Mouse (Mus musculus) liver, adult (tissue): ENCODE data around the gene Il21r.
A peak's percentile ranks its signal among the peaks of the same experiment; 100 is the strongest.

ENCODE experiments used
- GATA4 ChIP-seq: IDR thresholded peaks from 2 replicates; pipeline ENCODE4 v1.6.1; 2014; ENCODE audit warnings: mild to moderate bottlenecking, low read length; ENCODE audit not compliant: insufficient replicate concordance

Il21r gene

DNA sequence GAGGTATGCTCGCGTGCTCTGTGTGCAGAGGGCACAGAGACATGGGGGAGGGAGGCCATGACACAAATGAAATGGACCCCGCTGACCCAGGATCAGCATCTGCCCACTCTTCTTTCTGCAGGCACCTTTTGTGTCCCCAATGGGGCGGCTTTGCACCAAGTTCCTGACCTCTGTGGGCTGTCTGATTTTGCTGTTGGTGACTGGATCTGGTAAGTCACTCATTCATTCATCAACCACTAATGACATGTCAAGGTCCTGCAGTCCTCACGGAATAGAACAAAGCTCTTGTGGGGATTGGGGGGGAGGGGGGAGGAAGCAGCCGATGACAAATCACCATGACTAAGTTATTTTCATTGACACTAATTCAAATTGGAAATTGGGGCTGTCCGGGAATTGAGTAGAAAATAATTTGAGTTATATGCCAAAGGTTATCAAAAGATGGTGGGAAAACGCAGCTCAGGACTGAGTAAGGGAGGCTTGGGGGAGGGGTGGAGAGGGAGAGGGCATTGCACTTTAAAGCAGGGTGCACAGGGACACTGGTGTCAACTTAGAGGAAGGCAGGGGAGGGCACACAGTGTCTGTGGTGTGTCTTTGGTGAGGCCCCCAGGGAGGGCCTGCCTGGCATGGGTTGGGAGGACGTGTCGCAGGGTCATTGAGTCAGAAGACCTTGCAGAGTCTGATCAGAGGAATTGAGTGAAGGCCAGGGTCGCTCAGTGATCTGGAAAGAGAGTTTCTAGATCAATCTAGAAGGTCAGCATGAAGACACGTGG, 37.5 kb upstream of the Il21r start:
- no peak for TF ChIP-seq GATA4

DNA sequence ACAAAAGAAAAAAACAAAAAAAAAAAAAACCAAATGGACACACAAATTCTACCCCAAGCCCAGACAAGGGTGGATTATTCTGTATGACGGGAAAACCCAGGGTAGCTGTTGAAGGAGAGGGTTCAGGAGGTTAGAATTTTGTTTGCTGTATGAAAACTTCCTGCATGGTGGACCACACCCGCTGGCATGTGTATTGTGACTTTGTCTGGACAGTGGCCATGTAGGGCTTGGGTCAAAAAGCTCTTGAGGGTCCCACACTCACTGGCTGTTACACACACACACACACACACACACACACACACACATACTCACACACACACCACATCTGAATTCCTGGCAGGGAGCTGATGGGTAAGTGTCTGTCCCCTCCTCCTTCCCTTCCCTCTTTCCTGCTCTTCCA, 36.8 kb upstream of the Il21r start:
- no peak for TF ChIP-seq GATA4

DNA sequence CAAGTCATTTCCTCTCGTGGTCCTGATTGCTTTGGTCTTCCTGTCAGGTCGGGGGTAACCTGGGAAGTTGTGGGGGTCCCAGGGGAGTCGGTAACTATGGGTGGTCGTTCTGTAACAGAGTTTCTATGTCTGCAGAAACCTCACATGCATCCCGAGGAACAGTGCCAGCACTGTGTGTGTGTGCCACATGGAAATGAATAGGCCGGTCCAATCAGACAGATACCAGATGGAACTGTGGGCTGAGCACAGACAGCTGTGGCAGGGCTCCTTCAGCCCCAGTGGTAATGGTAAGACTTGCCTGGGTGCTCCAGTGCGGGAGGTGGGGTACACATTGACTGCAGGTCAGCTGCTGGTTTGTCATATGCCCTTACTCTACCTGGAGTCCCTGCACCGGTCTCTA, 34.3 kb upstream of the Il21r start:
- TF ChIP-seq GATA4, result no peak

DNA sequence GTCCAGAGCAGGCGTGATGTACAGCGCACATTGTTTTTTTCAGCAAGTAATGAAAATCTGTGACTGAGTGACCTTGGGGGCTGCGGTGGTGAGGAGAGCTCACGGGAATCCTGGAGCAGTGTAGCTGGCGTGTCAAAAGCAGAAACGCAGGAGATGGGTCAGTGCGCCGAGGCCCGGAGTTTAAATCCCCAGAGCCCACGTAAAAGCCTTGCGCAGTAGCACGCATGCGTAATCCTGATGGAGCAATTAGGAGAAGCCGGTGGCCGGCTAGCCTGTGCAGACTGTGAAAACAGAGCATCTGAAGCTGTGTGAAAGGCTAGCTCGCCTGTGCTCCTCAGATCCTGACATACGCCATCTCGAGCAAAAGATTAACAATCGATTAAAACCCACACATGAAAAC, 31.3 kb upstream of the Il21r start:
- no peak for TF ChIP-seq GATA4

DNA sequence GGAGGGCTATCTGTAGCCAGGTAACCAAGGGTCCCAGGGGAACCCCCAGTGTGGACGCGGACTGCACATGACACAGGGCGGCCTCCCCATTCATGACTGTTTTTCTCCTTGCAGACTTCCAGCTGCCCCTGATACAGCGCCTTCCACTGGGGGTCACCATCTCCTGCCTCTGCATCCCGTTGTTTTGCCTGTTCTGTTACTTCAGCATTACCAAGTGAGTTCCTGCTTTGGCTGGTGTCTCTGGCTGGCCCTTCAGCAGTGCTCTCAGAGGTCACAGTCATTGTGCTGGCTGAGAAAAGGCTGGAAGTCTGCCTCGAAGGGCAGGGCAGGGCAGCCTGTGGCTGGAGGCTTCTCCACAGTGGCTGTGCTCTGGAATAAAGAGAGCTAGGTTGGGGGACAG, 30.5 kb upstream of the Il21r start:
- peak; percentile 54; the same call in 1 of the 2 replicates for TF ChIP-seq GATA4

DNA sequence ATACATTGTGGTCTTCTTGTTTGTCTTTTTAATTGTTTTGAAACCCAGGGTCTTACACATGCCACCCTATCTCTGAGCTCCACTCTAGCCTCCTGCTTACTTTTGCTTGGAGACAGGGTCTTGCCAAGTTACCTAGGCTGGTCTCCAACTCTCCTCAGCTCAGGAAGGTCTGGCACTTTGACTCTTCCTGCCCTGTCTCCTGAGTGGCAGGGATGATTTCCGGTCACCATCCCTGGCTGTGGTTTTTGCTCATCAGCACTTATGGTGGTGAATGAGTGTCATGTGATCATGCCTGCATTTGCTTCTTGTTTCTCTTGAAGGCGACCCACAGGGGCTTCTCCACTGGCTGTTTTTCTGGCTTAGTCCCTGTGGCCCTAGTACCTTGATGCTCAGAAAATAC, 29.4 kb upstream of the Il21r start:
- TF ChIP-seq GATA4, result no peak

DNA sequence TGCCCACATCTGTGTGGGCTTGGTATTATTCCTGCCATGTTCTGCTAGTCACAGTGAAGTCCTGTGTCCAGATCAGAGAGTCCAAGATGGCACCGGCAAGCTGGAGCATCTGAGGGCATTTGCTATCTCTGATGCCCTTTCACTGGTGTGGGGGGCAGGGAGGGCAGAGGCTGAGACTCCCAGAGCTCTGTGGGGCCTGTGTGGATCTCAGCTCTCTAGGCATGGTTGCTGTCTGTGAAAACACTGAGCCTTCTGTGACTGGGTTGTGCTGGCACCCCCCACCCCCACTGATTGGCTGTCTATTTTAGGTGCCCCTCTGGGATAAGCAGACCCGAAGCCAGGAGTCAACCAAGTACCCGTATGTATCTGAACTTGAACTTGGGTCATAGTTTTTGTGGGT, 28.4 kb upstream of the Il21r start:
- TF ChIP-seq GATA4, result no peak

DNA sequence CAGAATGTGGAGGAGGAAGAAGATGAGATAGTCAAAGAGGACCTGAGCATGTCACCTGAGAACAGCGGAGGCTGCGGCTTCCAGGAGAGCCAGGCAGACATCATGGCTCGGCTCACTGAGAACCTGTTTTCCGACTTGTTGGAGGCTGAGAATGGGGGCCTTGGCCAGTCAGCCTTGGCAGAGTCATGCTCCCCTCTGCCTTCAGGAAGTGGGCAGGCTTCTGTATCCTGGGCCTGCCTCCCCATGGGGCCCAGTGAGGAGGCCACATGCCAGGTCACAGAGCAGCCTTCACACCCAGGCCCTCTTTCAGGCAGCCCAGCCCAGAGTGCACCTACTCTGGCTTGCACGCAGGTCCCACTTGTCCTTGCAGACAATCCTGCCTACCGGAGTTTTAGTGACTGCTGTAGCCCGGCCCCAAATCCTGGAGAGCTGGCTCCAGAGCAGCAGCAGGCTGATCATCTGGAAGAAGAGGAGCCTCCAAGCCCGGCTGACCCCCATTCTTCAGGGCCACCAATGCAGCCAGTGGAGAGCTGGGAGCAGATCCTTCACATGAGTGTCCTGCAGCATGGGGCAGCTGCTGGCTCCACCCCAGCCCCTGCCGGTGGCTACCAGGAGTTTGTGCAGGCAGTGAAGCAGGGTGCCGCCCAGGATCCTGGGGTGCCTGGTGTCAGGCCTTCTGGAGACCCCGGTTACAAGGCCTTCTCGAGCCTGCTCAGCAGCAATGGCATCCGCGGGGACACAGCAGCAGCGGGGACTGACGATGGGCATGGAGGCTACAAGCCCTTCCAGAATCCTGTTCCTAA, 27.3 kb upstream of the Il21r start:
- TF ChIP-seq GATA4, result no peak

DNA sequence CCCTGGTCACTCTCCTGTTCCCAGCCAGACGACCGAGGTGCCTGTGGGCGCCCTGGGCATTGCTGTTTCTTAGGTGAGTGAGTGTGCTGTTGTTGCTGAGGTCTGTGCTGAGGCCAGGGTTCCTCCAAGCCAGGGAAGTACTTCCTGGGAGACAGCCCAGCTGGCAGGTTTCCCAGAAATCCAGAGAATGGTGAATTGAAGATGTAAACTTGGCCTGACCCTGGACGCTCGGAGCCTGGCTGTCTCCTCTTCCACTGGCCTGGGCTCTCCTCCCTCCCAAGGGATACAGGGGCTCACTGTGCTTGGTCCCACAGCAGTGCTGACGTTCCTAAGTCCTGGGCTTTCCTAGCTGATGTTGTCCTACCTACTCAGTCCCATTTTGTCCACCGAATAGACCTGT, 26.2 kb upstream of the Il21r start:
- no peak for TF ChIP-seq GATA4

DNA sequence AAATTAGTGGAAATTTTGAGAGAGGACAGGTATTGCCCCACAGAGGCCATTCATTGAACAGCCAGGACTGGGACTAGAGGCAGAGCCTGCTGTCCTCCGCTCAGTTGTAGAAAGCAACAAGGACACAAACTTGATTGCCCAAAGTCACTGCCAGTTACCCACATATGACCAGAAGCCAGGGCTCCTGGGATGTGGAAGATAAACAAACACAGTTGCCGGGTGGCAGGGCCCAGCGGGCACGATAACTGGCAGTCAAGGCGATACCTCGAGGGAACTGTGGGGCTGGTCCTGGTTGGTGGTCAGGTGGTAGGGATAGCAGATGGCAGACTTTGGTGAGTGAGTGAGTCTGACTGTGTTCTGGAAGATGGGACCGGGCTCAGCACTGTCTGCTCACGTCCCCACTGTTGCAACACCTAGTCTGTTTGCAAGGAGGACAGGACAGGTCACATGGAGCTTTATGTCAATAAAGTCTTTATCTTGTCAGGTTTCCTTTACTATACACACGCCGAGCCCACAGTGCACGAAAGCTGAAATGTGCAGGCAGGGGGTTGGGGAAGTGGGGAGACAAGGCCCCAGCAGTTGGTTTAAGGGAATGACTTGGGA, 25.6 kb upstream of the Il21r start:
- no peak for TF ChIP-seq GATA4

DNA sequence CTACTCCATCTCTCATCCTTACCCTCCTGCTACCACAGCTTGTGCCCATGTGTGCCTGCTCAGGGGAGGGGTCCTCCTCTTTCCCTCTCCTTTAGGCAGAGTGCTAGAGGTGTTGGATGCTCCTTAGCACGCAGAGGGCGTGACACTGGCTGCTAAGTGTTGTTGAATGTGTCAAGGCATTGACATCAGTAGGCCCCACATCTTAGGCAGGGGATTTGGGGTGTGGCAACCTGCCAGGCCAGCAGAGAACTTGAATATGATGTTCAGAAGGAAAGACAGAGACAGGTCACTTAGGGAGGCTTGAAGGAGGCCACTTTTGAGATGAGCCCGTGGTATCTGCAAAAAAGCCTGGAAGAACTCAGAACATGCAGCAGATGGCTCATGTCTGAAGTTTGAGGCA, 25.1 kb upstream of the Il21r start:
- TF ChIP-seq GATA4, result no peak

DNA sequence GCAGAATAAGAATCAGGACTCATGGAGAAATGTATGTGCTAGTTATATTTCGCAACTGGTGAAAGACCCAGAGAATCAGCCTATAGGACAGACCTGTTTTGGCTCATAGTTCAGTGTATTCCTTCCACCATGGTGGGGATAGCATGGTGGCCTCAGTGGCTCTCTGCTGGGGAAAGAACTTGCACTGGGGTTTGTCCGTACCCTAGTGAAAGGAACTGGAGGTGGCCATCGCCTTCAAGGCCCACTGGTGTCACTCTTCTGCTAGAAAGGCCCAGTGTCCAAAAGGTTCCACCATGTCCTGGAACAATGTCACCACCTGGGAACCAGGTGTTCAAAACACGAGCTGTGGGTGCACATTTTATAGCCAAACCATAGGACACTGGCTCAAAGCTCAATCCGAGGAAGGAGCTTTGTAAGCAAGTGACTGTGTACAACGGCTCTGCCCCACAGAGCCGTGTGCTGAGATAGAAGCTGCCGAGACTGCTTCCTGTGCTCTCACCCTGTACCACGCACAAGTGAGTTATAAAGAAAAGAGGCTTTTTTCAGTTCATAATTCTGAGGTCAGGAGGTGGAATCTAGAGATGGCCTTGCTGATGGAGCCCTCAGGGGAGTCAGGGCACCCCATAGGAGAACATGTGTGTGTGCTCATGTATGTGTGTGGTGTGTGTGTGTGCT, 23.5 kb upstream of the Il21r start:
- no peak for TF ChIP-seq GATA4

DNA sequence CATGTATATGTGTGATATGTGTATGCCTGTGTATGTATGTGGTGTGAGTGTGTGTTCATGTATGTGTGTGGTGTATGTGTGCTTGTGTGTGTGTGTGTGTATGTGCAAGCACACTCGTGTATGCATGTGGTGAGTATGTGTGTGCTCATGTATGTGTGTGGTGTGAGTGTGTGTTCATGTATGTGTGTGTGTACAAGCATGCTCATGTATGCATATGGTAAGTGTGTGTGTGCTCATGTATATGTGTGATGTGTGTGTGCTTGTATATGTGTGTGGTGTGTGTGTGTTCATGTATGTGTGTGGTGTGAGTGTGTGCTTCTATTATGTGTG, 23.0 kb upstream of the Il21r start:
- TF ChIP-seq GATA4, result no peak

DNA sequence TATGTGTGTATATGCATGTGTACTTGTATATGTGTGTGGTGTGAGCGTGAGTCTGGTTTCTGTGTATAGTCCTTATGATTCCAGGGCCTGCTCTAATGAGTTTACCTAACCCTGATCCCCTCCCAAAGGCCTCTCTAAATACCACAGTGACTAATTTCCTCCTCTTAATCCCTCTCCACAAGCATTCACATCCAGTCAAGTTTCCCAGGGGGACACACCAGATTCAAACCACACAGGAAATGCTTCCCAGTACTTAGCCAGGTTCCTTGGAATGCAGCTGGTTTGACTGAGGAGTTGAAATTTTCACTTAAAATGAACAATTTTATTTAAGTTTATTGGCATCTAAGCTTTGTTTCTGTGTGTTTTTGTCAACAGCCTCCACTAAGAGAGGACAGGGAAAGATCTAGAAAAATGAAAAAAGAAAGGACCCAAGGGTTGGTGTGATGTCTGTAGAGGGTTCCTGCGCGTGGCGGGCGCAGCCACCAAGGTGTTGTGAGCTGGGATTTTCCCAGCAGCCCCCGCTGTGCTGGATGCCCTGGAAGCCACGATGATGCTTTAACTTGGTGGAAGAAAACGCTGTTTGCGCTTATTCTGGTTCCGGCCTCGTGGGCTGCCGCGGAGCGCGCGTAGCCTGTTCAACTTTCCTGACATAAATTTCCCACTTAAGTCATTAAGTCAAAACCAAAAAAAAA, 22.5 kb upstream of the Il21r start:
- no peak for TF ChIP-seq GATA4

DNA sequence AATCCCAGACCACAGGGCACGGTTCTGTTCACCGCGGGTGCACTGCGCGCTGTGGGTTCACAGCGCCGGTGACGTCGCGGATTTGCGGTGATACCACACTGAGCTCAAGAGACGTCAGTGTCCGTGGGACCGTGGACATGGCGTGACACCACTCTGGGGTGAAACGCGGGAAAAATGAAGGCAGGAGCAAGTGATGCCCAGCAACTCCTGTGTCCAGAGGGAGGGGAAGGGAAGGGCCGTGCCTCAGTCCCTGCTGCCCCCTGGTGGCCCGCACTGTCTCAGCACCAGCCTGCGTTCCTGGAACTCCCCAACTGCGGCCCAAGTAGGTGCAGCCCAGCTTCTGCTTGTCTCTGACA, 21.9 kb upstream of the Il21r start:
- no peak for TF ChIP-seq GATA4
